Mouse (Mus musculus) frontal cortex, postnatal 10 days (tissue): ENCODE data around the gene Tlr7.

Experiments
- DNase-seq, 2 experiments: peaks; one replicate each; pipeline ENCODE4 v3.0.0; 2022; ENCODE audit warnings: low spot score in 2 of 2, mixed read lengths in 1 of 2

The Tlr7 gene

DNA sequence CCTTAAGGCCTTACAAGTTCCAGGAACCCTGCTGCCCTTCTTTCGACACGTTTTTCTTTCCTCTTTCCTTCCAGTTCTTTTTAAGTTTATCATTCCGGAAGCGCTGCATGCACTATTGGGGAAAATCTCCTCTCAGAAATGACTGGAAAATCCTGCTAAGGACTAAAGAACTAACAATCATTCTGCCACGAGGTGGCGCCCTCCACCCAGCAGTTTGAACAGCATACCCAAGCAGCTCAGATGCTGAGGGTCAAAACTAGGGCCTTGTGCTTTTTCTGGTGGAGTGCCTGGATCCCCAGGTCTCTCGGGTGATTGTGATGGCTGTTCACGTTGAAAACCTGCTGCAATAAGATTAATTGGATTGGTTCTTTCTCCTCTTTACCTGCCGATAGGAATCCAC is 53.4 kb downstream of the Tlr7 start:
- DNase-seq: peak; percentile 13 to 62

DNA sequence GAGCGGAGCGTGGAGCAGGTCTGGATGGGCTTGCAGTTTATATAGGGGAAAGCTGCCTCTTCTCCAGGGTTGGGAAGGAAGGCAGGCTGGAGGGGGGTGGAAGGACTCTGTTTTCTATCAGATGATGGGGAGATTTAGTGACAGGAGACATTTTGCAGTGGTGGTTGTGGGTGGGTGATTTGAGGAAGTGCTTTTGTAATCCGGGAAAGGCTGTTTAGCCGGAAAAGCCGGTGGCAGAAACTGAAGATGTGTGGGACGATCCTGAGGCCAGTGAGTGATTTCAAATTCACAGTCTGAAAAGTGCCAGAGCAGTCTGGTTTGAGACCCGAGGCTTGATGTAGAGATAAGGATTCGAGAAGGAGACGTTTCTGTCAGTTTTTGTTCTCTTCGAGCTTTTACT is 53.8 kb downstream of the Tlr7 start:
- no peak for DNase-seq

DNA sequence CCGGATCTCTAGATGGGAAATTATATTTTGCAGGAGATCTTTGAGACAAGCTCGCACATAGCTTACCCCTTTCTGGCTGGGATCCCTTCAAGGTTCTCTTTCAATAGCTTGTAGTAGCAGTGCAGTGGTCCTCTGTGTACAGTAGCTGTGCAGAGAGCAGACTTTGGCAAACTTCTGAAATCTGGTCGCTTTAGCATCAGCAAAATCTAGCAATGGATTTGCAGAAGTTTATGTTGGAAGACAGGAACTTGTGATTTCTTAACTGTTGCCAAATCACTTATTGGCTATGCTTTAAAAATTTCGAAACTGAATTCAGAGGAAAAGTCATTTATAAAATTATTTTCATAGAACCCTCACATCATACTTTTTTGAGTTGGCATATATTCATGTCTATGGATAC is 66.3 kb downstream of the Tlr7 start, which contains the start of gene Tlr8:
Gene Tlr8, minus strand, starts transcription at position 244 of the 400 bp plus-strand sequence.
- no peak for DNase-seq

DNA sequence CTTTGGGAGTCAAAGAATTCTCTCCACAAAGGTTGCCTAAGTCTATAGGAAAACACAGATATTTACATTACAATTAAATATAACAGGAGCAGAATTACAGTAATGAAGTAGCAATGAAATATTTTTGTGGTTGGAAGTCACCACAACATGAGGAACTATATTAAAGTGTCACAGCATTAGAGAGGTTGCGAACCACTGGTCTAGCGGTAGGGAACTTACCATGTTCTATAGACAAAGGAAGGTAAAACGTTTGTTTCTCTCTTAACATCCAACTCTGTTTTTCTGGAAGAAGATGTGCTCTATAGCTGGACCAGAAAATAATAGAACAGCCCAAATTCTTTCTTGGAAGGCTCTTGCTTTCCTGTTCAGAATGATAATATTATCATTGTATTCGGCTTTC is 66.8 kb downstream of the Tlr7 start:
- no peak for DNase-seq
